Mouse (Mus musculus) heart, postnatal 36 days (tissue): ENCODE measurements around the gene Mcf2l. TPM values are rescaled to one million over a fixed set of nuclear protein-coding genes. Genes with fewer than 3 reads are reported as not detected.

Experiments
- DNase-seq, 2 experiments: peaks; one replicate each; pipeline ENCODE4 v3.0.0; 2021 to 2022
- intact Hi-C: fragments of 180-260 bp; cut with DNase I; formaldehyde crosslinking; loops from one replicate; pipeline ENCODE4 v1.15.1; 2025
- total RNA-seq, 2 experiments: library from RNA; stranded (reverse); gene quantifications; 2 replicates each; pipeline ENCODE4 v1.2.3; 2021

The Mcf2l gene
- total RNA-seq, 2 experiments from 2014 or later, result 53.3 to 77.9 TPM

- DNase-seq, result no peak
- intact Hi-C loops, result no loop called here
Measured at GRCm38 (mm10) chr8:12983681-12984467, 110.3 kb downstream of the Mcf2l start.

GRCm38 (mm10) chr8:12984601-12985243, 111.1 kb downstream of the Mcf2l start:
- intact Hi-C loops, result no loop called here
- DNase-seq, result no peak

GRCm38 (mm10) chr8:12985259-12985658, 111.7 kb downstream of the Mcf2l start:
- no peak for DNase-seq
- intact Hi-C loops, result no loop called here

GRCm38 (mm10) chr8:12987571-12987970, 114.0 kb downstream of the Mcf2l start:
- DNase-seq, result peak in 1 of 2 experiments; percentile 22
- intact Hi-C loops, result no loop called here

GRCm38 (mm10) chr8:12988722-12989430, 115.3 kb downstream of the Mcf2l start:
- intact Hi-C loops, result no loop called here
- no peak for DNase-seq

- intact Hi-C loops, result loop anchor here (5.0 kb wide), 1 partner anchor 94 kb away; no protein-coding TSS in a partner anchor
- no peak for DNase-seq
Measured at GRCm38 (mm10) chr8:12991411-12991810, 117.8 kb downstream of the Mcf2l start.

GRCm38 (mm10) chr8:12994468-12994867, 120.9 kb downstream of the Mcf2l start:
- intact Hi-C loops, result loop anchor here (5.0 kb wide), 1 partner anchor 97 kb away; no protein-coding TSS in a partner anchor
- DNase-seq, result no peak

- no peak for DNase-seq
- intact Hi-C loops, result loop anchor here (5.0 kb wide), 1 partner anchor 107 kb away; no protein-coding TSS in a partner anchor
Measured at GRCm38 (mm10) chr8:12995481-12995880, 121.9 kb downstream of the Mcf2l start.

- peak in 1 of 2 experiments; percentile 29 for DNase-seq
- intact Hi-C loops, result loop anchor here (5.0 kb wide), 1 partner anchor 105 kb away; no protein-coding TSS in a partner anchor
Measured at GRCm38 (mm10) chr8:12996831-12997275, 123.2 kb downstream of the Mcf2l start.

- intact Hi-C loops, result loop anchor here (5.0 kb wide), 1 partner anchor 104 kb away; no protein-coding TSS in a partner anchor
- no peak for DNase-seq
Measured at GRCm38 (mm10) chr8:12998331-12998730, 124.7 kb downstream of the Mcf2l start.

GRCm38 (mm10) chr8:12999793-13000192, 126.2 kb downstream of the Mcf2l start:
- intact Hi-C loops, result loop anchor here (5.0 kb wide), 1 partner anchor 103 kb away; no protein-coding TSS in a partner anchor
- DNase-seq, result peak; percentile 30 to 32

- intact Hi-C loops, result no loop called here
- DNase-seq, result no peak
Measured at GRCm38 (mm10) chr8:13007458-13007857, 133.9 kb downstream of the Mcf2l start.

- intact Hi-C loops, result no loop called here
- no peak for DNase-seq
Measured at GRCm38 (mm10) chr8:13010313-13010712, 136.7 kb downstream of the Mcf2l start.

GRCm38 (mm10) chr8:13019560-13019959, 146.0 kb downstream of the Mcf2l start:
- DNase-seq, result no peak
- intact Hi-C loops, result no loop called here

GRCm38 (mm10) chr8:13021830-13022229, 148.2 kb downstream of the Mcf2l start:
- no peak for DNase-seq
- intact Hi-C loops, result no loop called here

- no peak for DNase-seq
- intact Hi-C loops, result no loop called here
Measured at GRCm38 (mm10) chr8:13025487-13026224, 152.1 kb downstream of the Mcf2l start, which contains the start of gene F7. TSS of gene F7 (plus strand) at chr8:13026034.

- intact Hi-C loops, result no loop called here
Measured at GRCm38 (mm10) chr8:13027615-13028014, 154.0 kb downstream of the Mcf2l start.

GRCm38 (mm10) chr8:13028482-13028881, 154.9 kb downstream of the Mcf2l start:
- DNase-seq, result no peak
- intact Hi-C loops, result no loop called here

More at GRCm38 (mm10) chr8:13027615-13028014, 154.0 kb downstream of the Mcf2l start:
- DNase-seq, result no peak

- intact Hi-C loops, result no loop called here
- no peak for DNase-seq
Measured at GRCm38 (mm10) chr8:13036346-13036812, 162.8 kb downstream of the Mcf2l start.

GRCm38 (mm10) chr8:13037015-13037414, 163.4 kb downstream of the Mcf2l start, which contains the start of gene F10:
TSS of gene F10 (plus strand) at chr8:13037308.
- no peak for DNase-seq
- intact Hi-C loops, result no loop called here
